Comparison of ENCODE assay signal across 27 mouse cellular contexts in genomic region chr4:69673456-69673855, GRCm38 (mm10).
"Had no signal": no experiment of that assay in that cellular context is flagged by ENCODE, and none has a peak within 500 bp of the region (broad histone marks: within the 10 kb centered on the region; RNA-seq: fewer than 3 reads in every experiment).

No protein-coding gene starts in this region.

- H3K36me3 ChIP-seq: heart, embryonic 10.5 days; heart, embryonic 12.5 days; hindbrain, embryonic 10.5 days; hindbrain, embryonic 12.5 days; intestine, embryonic 15.5 days; limb, embryonic 10.5 days; limb, embryonic 12.5 days; liver, embryonic 13.5 days; liver, embryonic 15.5 days had no signal

- H3K27ac ChIP-seq: gastrocnemius, adult 2 months; heart, embryonic 10.5 days; hindbrain, embryonic 10.5 days; hindbrain, embryonic 12.5 days; hindbrain, embryonic 14.5 days; intestine, embryonic 15.5 days; layer of hippocampus, adult 2 months; limb, embryonic 10.5 days; limb, embryonic 12.5 days; liver, embryonic 13.5 days; liver, embryonic 15.5 days had no signal

- DNase-seq: gastrocnemius, adult 2 months; gastrocnemius, postnatal 10 days; gastrocnemius, postnatal 25 days; heart, adult 18-20 months; heart, postnatal 10 days; heart, postnatal 4 days; kidney, adult 18-20 months; kidney, adult 8-10 months; kidney, postnatal 10 days; kidney, postnatal 25 days; kidney, postnatal 4 days; liver; liver, embryonic 13.5 days had no signal

- H3K4me2 ChIP-seq: heart, embryonic 12.5 days; hindbrain, embryonic 12.5 days; hindbrain, embryonic 14.5 days; intestine, embryonic 15.5 days; limb, embryonic 12.5 days; liver, embryonic 11.5 days; liver, embryonic 13.5 days; liver, embryonic 15.5 days had no signal

- H3K9ac ChIP-seq: heart, embryonic 12.5 days; hindbrain, embryonic 12.5 days; hindbrain, embryonic 14.5 days; intestine, embryonic 15.5 days; limb, embryonic 12.5 days; liver, embryonic 13.5 days; liver, embryonic 15.5 days had no signal

- H3K4me1 ChIP-seq: heart, embryonic 10.5 days; heart, embryonic 12.5 days; hindbrain, embryonic 10.5 days; hindbrain, embryonic 12.5 days; intestine, embryonic 15.5 days; limb, embryonic 10.5 days; limb, embryonic 12.5 days; liver, embryonic 13.5 days; liver, embryonic 15.5 days had no signal

- ATAC-seq: hindbrain, embryonic 16.5 days; inflammation-experienced regulatory T-cells, adult 6 months; intestine, embryonic 15.5 days; intestine, postnatal 0 days had no signal

- H3K4me3 ChIP-seq: gastrocnemius, adult 2 months; heart, embryonic 10.5 days; heart, embryonic 12.5 days; hindbrain, embryonic 10.5 days; hindbrain, embryonic 12.5 days; intestine, embryonic 15.5 days; layer of hippocampus, adult 2 months; limb, embryonic 10.5 days; limb, embryonic 12.5 days; liver, embryonic 13.5 days; liver, embryonic 15.5 days had no signal

- H3K9me3 ChIP-seq: heart, embryonic 10.5 days; heart, embryonic 12.5 days; hindbrain, embryonic 10.5 days; hindbrain, embryonic 12.5 days; intestine, embryonic 15.5 days; limb, embryonic 10.5 days; limb, embryonic 12.5 days; liver, embryonic 13.5 days; liver, embryonic 15.5 days had no signal

- H3K27me3 ChIP-seq: heart, embryonic 12.5 days; hindbrain, embryonic 12.5 days; intestine, embryonic 15.5 days; limb, embryonic 12.5 days; liver, embryonic 13.5 days; liver, embryonic 15.5 days had no signal
